Mouse (Mus musculus) midbrain, embryonic 10.5 days (tissue): ENCODE results near the gene Ifitm3. TPM values are rescaled to one million over a fixed set of nuclear protein-coding genes. Genes with fewer than 3 reads are reported as not detected.

ENCODE experiments used
- DNase-seq: peaks from one replicate; pipeline ENCODE4 v3.0.0-alpha.2; 2017; ENCODE audit warnings: low spot score
- H3K27ac ChIP-seq: fragments of 300-500 bp; sonication (generic); replicated peaks from 2 replicates; pipeline ENCODE4 v1.5.1; 2016; ENCODE audit warnings: mild to moderate bottlenecking
- H3K27me3 ChIP-seq: fragments of 300-500 bp; sonication (generic); 2 replicates; pipeline ENCODE4 v1.6.1; 2016; ENCODE audit warnings: low read depth, mild to moderate bottlenecking; ENCODE audit not compliant: poor library complexity, severe bottlenecking
- H3K36me3 ChIP-seq: fragments of 300-500 bp; sonication (generic); 2 replicates; pipeline ENCODE4 v1.6.1; 2016; ENCODE audit warnings: mild to moderate bottlenecking, moderate library complexity
- H3K4me1 ChIP-seq: fragments of 300-500 bp; sonication (generic); 2 replicates; pipeline ENCODE4 v1.6.1; 2016
- H3K4me3 ChIP-seq: fragments of 300-500 bp; sonication (generic); 2 replicates; pipeline ENCODE4 v1.5.1; 2016; ENCODE audit warnings: mild to moderate bottlenecking, moderate library complexity
- H3K9me3 ChIP-seq: fragments of 300-500 bp; sonication (generic); replicated peaks from 2 replicates; pipeline ENCODE4 v1.6.1; 2016; ENCODE audit warnings: mild to moderate bottlenecking
- WGBS: fragments of 180-500 bp; shearing (Covaris S2); methylation state at CpG from one replicate; pipeline ENCODE4 v1.1.7; 2016; 5-methylcytosine and 5-hydroxymethylcytosine counted together
- polyA plus RNA-seq: library from polyadenylated mRNA; unstranded; fragments of >200 nt; fragmentation: Nextera tagmentation; extraction: Ambion mirVana; gene quantifications from 2 replicates; pipeline ENCODE4 v1.2.1, GENCODE M21; 2016

Ifitm3 gene
- polyA plus RNA-seq, 1 experiment from 2014 or later, result 13.7 TPM

DNA sequence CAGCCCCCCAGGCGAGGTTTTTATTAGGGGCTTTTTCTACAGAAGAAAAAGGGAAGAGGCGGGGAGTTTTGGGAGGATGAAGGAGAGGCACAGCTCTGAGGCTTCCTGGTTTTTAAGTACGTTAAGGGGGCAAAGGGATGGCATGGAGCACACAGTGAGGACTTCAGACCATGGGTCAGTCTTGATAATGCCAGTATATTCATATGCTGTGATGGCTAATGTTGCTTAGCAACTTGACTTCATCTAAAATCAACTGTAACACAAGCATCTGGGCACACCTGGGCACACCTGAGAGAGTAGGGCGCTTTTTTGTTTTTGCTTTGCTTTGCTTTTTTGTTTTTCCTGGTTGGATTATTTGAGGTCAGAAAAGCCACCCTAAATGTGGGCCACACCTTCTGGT is 43.6 kb downstream of the Ifitm3 start, which contains the start of gene Ifitm1:
Gene Ifitm1, plus strand, starts transcription at position 301 of the 400 bp plus-strand sequence.
- Histone ChIP-seq H3K4me3 (peak within 1 kb of the TSS; percentile 23; the same call in 1 of the 2 replicates), H3K4me1 (peaks cover 30% of the 10 kb centered on the region), H3K36me3 (no peaks in the 10 kb centered on the region), H3K27ac (peak within 1 kb of the TSS; percentile 59; the same call in 1 of the 2 replicates), H3K27me3 (peaks cover 27% of the 10 kb centered on the region; the same call in 1 of the 2 replicates), H3K9me3 (no peaks in the 10 kb centered on the region)
- DNase-seq, result no peak
- 79% methylated on average over 4 of the region's 4 CpGs for WGBS

DNA sequence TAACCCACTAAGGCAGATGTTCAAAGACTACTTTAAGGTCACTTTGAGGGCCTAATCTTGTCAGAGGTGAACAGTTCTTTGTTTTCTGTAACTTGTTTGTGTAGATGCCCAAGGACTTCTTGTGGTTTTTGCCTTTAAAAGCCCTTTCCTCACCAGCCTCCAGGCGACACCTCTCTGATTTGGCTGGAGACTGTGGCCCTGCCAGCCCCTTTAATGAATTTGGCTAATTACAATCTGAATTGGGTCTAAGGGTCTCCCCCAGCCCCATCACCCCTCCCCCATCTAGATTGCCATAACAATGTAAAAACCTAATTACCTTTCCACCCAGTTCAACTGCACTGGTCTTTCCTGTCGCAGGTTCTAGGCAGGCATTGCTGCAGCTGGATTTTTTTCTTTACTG is 47.8 kb downstream of the Ifitm3 start:
- 72% methylated on average over 2 of the region's 2 CpGs for WGBS
- no peaks in the 10 kb centered on the region for H3K9me3 ChIP-seq
- H3K4me1 ChIP-seq, result peaks cover 17% of the 10 kb centered on the region
- H3K27me3 ChIP-seq, result peaks cover 8% of the 10 kb centered on the region
- H3K36me3 ChIP-seq, result no peaks in the 10 kb centered on the region
- DNase-seq, result no peak
- no peak overlapping the region for H3K27ac ChIP-seq
- H3K4me3 ChIP-seq, result no peak overlapping the region

DNA sequence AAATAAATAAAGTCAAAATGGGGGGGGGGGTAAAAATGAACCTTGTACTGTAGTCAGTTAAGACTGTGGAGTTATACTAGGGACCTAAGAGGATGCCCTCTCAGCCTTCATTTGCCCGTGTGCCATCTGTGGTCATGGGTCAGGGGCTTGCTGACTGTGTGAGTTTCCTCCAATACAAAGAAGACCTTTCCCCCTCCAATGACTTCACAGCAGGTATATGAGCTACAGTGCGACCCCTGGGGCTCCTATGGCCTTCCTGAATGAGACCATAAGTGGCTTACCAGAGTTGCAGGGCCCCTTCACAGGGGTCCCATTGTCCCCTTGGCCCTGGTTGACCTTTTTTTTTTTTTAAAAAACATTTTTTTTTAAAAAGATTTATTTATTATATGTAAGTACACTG is 49.2 kb downstream of the Ifitm3 start:
- DNase-seq, result no peak
- WGBS, result 36% methylated on average over 2 of the region's 2 CpGs
- Histone ChIP-seq H3K27me3 (no peaks in the 10 kb centered on the region; the same call in 1 of the 2 replicates), H3K4me3 (no peak overlapping the region), H3K36me3 (no peaks in the 10 kb centered on the region), H3K9me3 (no peaks in the 10 kb centered on the region), H3K27ac (no peak overlapping the region), H3K4me1 (peaks cover 13% of the 10 kb centered on the region)

DNA sequence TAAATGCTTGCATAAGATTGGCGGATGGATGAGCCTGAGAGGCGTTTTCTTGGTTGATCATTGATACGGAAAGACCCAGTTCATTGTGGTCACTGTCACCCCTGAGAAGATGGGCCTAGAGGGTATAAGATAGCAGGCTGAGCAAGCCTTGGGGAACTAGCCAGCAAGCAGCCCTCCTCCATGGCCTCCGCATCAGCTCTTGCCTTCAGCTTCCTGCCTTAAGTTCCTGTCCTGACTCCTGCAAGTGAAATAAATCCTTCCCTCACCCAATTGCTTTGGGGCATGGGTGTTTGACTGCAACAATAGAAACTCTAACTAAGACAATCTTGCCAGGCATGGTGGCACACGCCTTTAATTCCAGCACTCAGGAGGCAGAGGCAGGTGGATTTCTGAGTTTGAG is 50.5 kb downstream of the Ifitm3 start:
- Histone ChIP-seq H3K27ac (no peak overlapping the region), H3K36me3 (no peaks in the 10 kb centered on the region), H3K4me3 (no peak overlapping the region), H3K4me1 (peaks cover 27% of the 10 kb centered on the region), H3K27me3 (no peaks in the 10 kb centered on the region; the same call in 1 of the 2 replicates), H3K9me3 (no peaks in the 10 kb centered on the region)
- no peak for DNase-seq
- WGBS, result 62% methylated on average over 5 of the region's 5 CpGs

Other genes with a start within 250 kb of the Ifitm3 start
- gene Cyp2e1, start 247.0 kb downstream of the Ifitm3 start, polyA plus RNA-seq, result not detected in 2 replicates
- 0.12 TPM in 1 of 2 replicates, not detected in the other for gene Syce1, start 222.9 kb downstream of the Ifitm3 start, polyA plus RNA-seq
- 3.0 and 5.6 TPM in 2 replicates for gene Zfp941, start 188.6 kb downstream of the Ifitm3 start, polyA plus RNA-seq
- 0.39 and 0.55 TPM in 2 replicates for gene Urah, start 175.8 kb downstream of the Ifitm3 start, polyA plus RNA-seq
- not detected in 2 replicates for gene Scgb1c1, start 165.2 kb downstream of the Ifitm3 start, polyA plus RNA-seq
- gene Odf3, start 163.0 kb downstream of the Ifitm3 start, polyA plus RNA-seq, result not detected in 2 replicates
- gene Gm45785, start 154.4 kb downstream of the Ifitm3 start, polyA plus RNA-seq, result not detected in 2 replicates
- gene Ric8a, start 153.8 kb downstream of the Ifitm3 start, polyA plus RNA-seq, result 54.3 and 71.1 TPM in 2 replicates
- gene Bet1l, start 153.2 kb downstream of the Ifitm3 start, polyA plus RNA-seq, result 20.1 and 25.9 TPM in 2 replicates
- gene Psmd13, start 128.8 kb downstream of the Ifitm3 start, polyA plus RNA-seq, result 343 and 348 TPM in 2 replicates
- 29.2 and 31.8 TPM in 2 replicates for gene Sirt3, start 128.5 kb downstream of the Ifitm3 start, polyA plus RNA-seq
- not detected in 2 replicates for gene Cox8b, start 110.3 kb downstream of the Ifitm3 start, polyA plus RNA-seq
- 0.05 and 0.07 TPM in 2 replicates for gene Nlrp6, start 89.9 kb downstream of the Ifitm3 start, polyA plus RNA-seq
- 15.4 and 17.1 TPM in 2 replicates for gene Pgghg, start 69.4 kb downstream of the Ifitm3 start, polyA plus RNA-seq
- gene Ifitm5, start 60.5 kb downstream of the Ifitm3 start, polyA plus RNA-seq, result 1.2 and 1.3 TPM in 2 replicates
- gene Gm45717, start 54.8 kb downstream of the Ifitm3 start, polyA plus RNA-seq, result 0.42 TPM in 1 of 2 replicates, not detected in the other
- gene Ifitm2, start 54.8 kb downstream of the Ifitm3 start, polyA plus RNA-seq, result 305 and 352 TPM in 2 replicates
- gene Ifitm1, start 43.5 kb downstream of the Ifitm3 start, polyA plus RNA-seq, result 6.3 and 8.4 TPM in 2 replicates
- gene Ifitm6, start 7.2 kb upstream of the Ifitm3 start, polyA plus RNA-seq, result 0.21 TPM in 1 of 2 replicates, not detected in the other
- gene Gm17387, start 18.4 kb upstream of the Ifitm3 start, polyA plus RNA-seq, result not detected in 2 replicates
- gene B4galnt4, start 50.3 kb upstream of the Ifitm3 start, polyA plus RNA-seq, result 26.8 and 29.4 TPM in 2 replicates
- 1.8 and 2.0 TPM in 2 replicates for gene Pkp3, start 67.4 kb upstream of the Ifitm3 start, polyA plus RNA-seq
- gene Sigirr, start 89.8 kb upstream of the Ifitm3 start, polyA plus RNA-seq, result 2.3 and 2.5 TPM in 2 replicates
- 0.07 and 0.16 TPM in 2 replicates for gene Ano9, start 107.0 kb upstream of the Ifitm3 start, polyA plus RNA-seq
- 86.5 and 94.7 TPM in 2 replicates for gene Ptdss2, start 111.6 kb upstream of the Ifitm3 start, polyA plus RNA-seq
- gene Rnh1, start 162.1 kb upstream of the Ifitm3 start, polyA plus RNA-seq, result 64.5 and 66.6 TPM in 2 replicates
- gene Hras, start 183.2 kb upstream of the Ifitm3 start, polyA plus RNA-seq, result 84.2 and 87.5 TPM in 2 replicates
- 14.4 and 14.6 TPM in 2 replicates for gene Lrrc56, start 183.4 kb upstream of the Ifitm3 start, polyA plus RNA-seq
- gene Lmntd2, start 203.3 kb upstream of the Ifitm3 start, polyA plus RNA-seq, result 3.8 and 5.1 TPM in 2 replicates
- 55.6 and 57.2 TPM in 2 replicates for gene Rassf7, start 205.1 kb upstream of the Ifitm3 start, polyA plus RNA-seq
- gene Phrf1, start 218.0 kb upstream of the Ifitm3 start, polyA plus RNA-seq, result 114 and 125 TPM in 2 replicates